Mouse (Mus musculus): Measurements from ENCODE around the gene 2700081O15Rik. TPM values are rescaled to one million over a fixed set of nuclear protein-coding genes. Genes with fewer than 3 reads are reported as not detected.
"Not testable (repeated sequence)": the region's sequence is repeated elsewhere in the genome, so short reads cannot be mapped to it uniquely, and the experiment has no call there.

The 2700081O15Rik gene
- polyA plus RNA-seq, 1 experiment from 2014 or later: 4.8 TPM

- Histone ChIP-seq H3K4me2 (no peak overlapping the region), H3K4me3 (ENCODE audit: low read depth, low read length) (no peak overlapping the region), H3K4me1 (replicated peaks; ENCODE audit: control insufficient read depth, insufficient read depth, low read length) (peaks cover under 1% of the 10 kb centered on the region), H3K36me3 (ENCODE audit: control insufficient read depth, insufficient read depth, low read length) (no peaks in the 10 kb centered on the region), H3K9me3 (ENCODE audit: control insufficient read depth, low read length) (peaks cover 7% of the 10 kb centered on the region; the same call in 1 of the 2 replicates), H3K27ac (ENCODE audit: low read depth, low read length) (no peak overlapping the region), H3K27me3 (replicated peaks; ENCODE audit: control insufficient read depth, insufficient read depth, low read length) (no peaks in the 10 kb centered on the region), H3K9ac (ENCODE audit: low read depth, low read length) (no peak overlapping the region)
- no peak for DNase-seq (ENCODE audit: low spot score)
- no peak for ATAC-seq (replicated peaks; ENCODE audit: low FRiP score)
- 77% methylated on average over 6 of the region's 6 CpGs for WGBS
These were observed 28.9 kb upstream of the 2700081O15Rik start for GRCm38 (mm10) chr19:7388488-7388887.

GRCm38 (mm10) chr19:7396867-7397826 is 20.3 kb upstream of the 2700081O15Rik start:
- H3K27me3 ChIP-seq (replicated peaks; ENCODE audit: control insufficient read depth, insufficient read depth, low read length); H3K4me3 ChIP-seq (ENCODE audit: low read depth, low read length); ATAC-seq (replicated peaks; ENCODE audit: low FRiP score); DNase-seq (ENCODE audit: low spot score); H3K9me3 ChIP-seq (ENCODE audit: control insufficient read depth, low read length); H3K36me3 ChIP-seq (ENCODE audit: control insufficient read depth, insufficient read depth, low read length); H3K9ac ChIP-seq (ENCODE audit: low read depth, low read length); H3K4me2 ChIP-seq; H3K4me1 ChIP-seq (replicated peaks; ENCODE audit: control insufficient read depth, insufficient read depth, low read length); H3K27ac ChIP-seq (ENCODE audit: low read depth, low read length): not testable (repeated sequence)
- WGBS: 77% methylated on average over 7 of the region's 10 CpGs

GRCm38 (mm10) chr19:7398898-7399297 is 18.5 kb upstream of the 2700081O15Rik start:
- H3K4me2 ChIP-seq: not testable (repeated sequence)

GRCm38 (mm10) chr19:7400635-7401034 is 16.8 kb upstream of the 2700081O15Rik start:
- H3K4me3 ChIP-seq (ENCODE audit: low read depth, low read length): no peak overlapping the region
- no peaks in the 10 kb centered on the region for H3K4me1 ChIP-seq (replicated peaks; ENCODE audit: control insufficient read depth, insufficient read depth, low read length)
- H3K9ac ChIP-seq (ENCODE audit: low read depth, low read length): no peak overlapping the region
- no peak overlapping the region for H3K27ac ChIP-seq (ENCODE audit: low read depth, low read length)
- H3K36me3 ChIP-seq (ENCODE audit: control insufficient read depth, insufficient read depth, low read length): no peaks in the 10 kb centered on the region
- WGBS: 56% methylated on average over 11 of the region's 11 CpGs
- no peak for ATAC-seq (replicated peaks; ENCODE audit: low FRiP score)
- H3K9me3 ChIP-seq (ENCODE audit: control insufficient read depth, low read length): no peaks in the 10 kb centered on the region
- H3K27me3 ChIP-seq (replicated peaks; ENCODE audit: control insufficient read depth, insufficient read depth, low read length): peaks cover 8% of the 10 kb centered on the region
- no peak overlapping the region for H3K4me2 ChIP-seq
- DNase-seq (ENCODE audit: low spot score): no peak

More at GRCm38 (mm10) chr19:7398898-7399297, 18.5 kb upstream of the 2700081O15Rik start:
- not testable (repeated sequence) for DNase-seq (ENCODE audit: low spot score); H3K36me3 ChIP-seq (ENCODE audit: control insufficient read depth, insufficient read depth, low read length); H3K4me1 ChIP-seq (replicated peaks; ENCODE audit: control insufficient read depth, insufficient read depth, low read length); H3K9me3 ChIP-seq (ENCODE audit: control insufficient read depth, low read length); H3K9ac ChIP-seq (ENCODE audit: low read depth, low read length); H3K27ac ChIP-seq (ENCODE audit: low read depth, low read length); H3K27me3 ChIP-seq (replicated peaks; ENCODE audit: control insufficient read depth, insufficient read depth, low read length); ATAC-seq (replicated peaks; ENCODE audit: low FRiP score); H3K4me3 ChIP-seq (ENCODE audit: low read depth, low read length)
- 40% methylated on average over 24 of the region's 24 CpGs for WGBS

GRCm38 (mm10) chr19:7404623-7405229 is 12.7 kb upstream of the 2700081O15Rik start:
- 77% methylated on average over 9 of the region's 9 CpGs for WGBS

GRCm38 (mm10) chr19:7412361-7412760 is 5.1 kb upstream of the 2700081O15Rik start:
- Histone ChIP-seq H3K4me2 (no peak overlapping the region), H3K27me3 (replicated peaks; ENCODE audit: control insufficient read depth, insufficient read depth, low read length) (peaks cover 16% of the 10 kb centered on the region), H3K4me1 (replicated peaks; ENCODE audit: control insufficient read depth, insufficient read depth, low read length) (peaks cover 3% of the 10 kb centered on the region; the same call in 1 of the 2 replicates), H3K9ac (ENCODE audit: low read depth, low read length) (no peak overlapping the region), H3K9me3 (ENCODE audit: control insufficient read depth, low read length) (no peaks in the 10 kb centered on the region), H3K4me3 (ENCODE audit: low read depth, low read length) (no peak overlapping the region), H3K27ac (ENCODE audit: low read depth, low read length) (no peak overlapping the region), H3K36me3 (ENCODE audit: control insufficient read depth, insufficient read depth, low read length) (no peaks in the 10 kb centered on the region)
- no peak for ATAC-seq (replicated peaks; ENCODE audit: low FRiP score)
- no peak for DNase-seq (ENCODE audit: low spot score)
- WGBS: 52% methylated on average over 2 of the region's 2 CpGs

More at GRCm38 (mm10) chr19:7404623-7405229, 12.7 kb upstream of the 2700081O15Rik start:
- no peaks in the 10 kb centered on the region for H3K9me3 ChIP-seq (ENCODE audit: control insufficient read depth, low read length)
- peaks cover 3% of the 10 kb centered on the region for H3K27me3 ChIP-seq (replicated peaks; ENCODE audit: control insufficient read depth, insufficient read depth, low read length)
- no peak for DNase-seq (ENCODE audit: low spot score)
- H3K9ac ChIP-seq (ENCODE audit: low read depth, low read length): no peak overlapping the region
- no peak for ATAC-seq (replicated peaks; ENCODE audit: low FRiP score)
- H3K4me1 ChIP-seq (replicated peaks; ENCODE audit: control insufficient read depth, insufficient read depth, low read length): no peaks in the 10 kb centered on the region
- H3K4me2 ChIP-seq: no peak overlapping the region
- H3K36me3 ChIP-seq (ENCODE audit: control insufficient read depth, insufficient read depth, low read length): no peaks in the 10 kb centered on the region
- H3K27ac ChIP-seq (ENCODE audit: low read depth, low read length): no peak overlapping the region
- no peak overlapping the region for H3K4me3 ChIP-seq (ENCODE audit: low read depth, low read length)

GRCm38 (mm10) chr19:7415916-7416833 is 1.2 kb upstream of the 2700081O15Rik start:
- DNase-seq (ENCODE audit: low spot score): no peak
- H3K9ac ChIP-seq (ENCODE audit: low read depth, low read length): peak overlapping the region; percentile 95
- H3K4me2 ChIP-seq: peak overlapping the region; percentile 95
- H3K27ac ChIP-seq (ENCODE audit: low read depth, low read length): peak overlapping the region; percentile 86
- peak overlapping the region; percentile 96 for H3K4me3 ChIP-seq (ENCODE audit: low read depth, low read length)
- peaks cover 11% of the 10 kb centered on the region; the same call in 1 of the 2 replicates for H3K36me3 ChIP-seq (ENCODE audit: control insufficient read depth, insufficient read depth, low read length)
- peaks cover 16% of the 10 kb centered on the region for H3K27me3 ChIP-seq (replicated peaks; ENCODE audit: control insufficient read depth, insufficient read depth, low read length)
- H3K9me3 ChIP-seq (ENCODE audit: control insufficient read depth, low read length): no peaks in the 10 kb centered on the region
- WGBS: 45% methylated on average over 22 of the region's 22 CpGs
- peaks cover 24% of the 10 kb centered on the region for H3K4me1 ChIP-seq (replicated peaks; ENCODE audit: control insufficient read depth, insufficient read depth, low read length)
- no peak for ATAC-seq (replicated peaks; ENCODE audit: low FRiP score)

Data from liver, embryonic 11.5 days (tissue).